ENCODE assay signal across 8 mouse cellular contexts in the genomic region with DNA sequence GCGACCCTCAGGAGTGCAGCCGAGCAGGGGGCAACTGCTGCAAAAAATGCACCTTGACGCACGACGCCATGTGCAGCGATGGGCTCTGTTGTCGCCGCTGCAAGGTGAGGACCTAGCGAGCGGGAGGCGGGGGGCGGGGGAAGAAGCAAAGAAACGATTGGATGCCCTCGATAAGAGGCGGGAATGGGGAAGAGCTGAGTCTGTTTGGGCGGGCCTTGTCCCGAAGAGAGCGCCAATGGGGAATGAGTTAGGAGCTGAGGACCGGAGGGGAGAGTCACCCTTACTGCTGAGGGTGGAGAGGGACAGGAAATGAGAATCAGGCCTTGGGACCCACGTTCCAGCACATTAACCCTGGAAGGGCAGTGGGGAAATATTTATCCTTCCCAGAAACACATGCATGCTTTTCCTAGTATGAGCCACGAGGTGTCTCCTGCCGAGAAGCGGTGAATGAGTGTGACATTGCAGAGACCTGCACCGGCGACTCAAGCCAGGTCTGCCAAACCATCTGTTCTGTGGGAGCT. TPM values are rescaled to one million over a fixed set of nuclear protein-coding genes. Genes with fewer than 3 reads are reported as not detected.
A peak's percentile ranks its signal among the peaks of the same experiment; 100 is the strongest.
DNase-seq lines count a peak whose midpoint lies in the region; ATAC-seq and TF ChIP-seq lines count a peak whose summit lies in the region.

No protein-coding gene starts in this region.

- DNase-seq in CD4-positive helper T cell, adult 2 months (ENCODE audit: low read depth, low spot score), result peak; percentile 40
- peak; percentile 98 for DNase-seq in embryonic facial prominence, embryonic 14.5 days (ENCODE audit: low spot score)
- DNase-seq in heart, embryonic 10.5 days (ENCODE audit: low spot score), result peak; percentile 95
- DNase-seq in kidney, adult 9 months, result peak; percentile 84
- DNase-seq in liver, embryonic 11.5 days (ENCODE audit: low spot score), result peak; percentile 75
- peak; percentile 31 for DNase-seq in thymus, postnatal 0 days (ENCODE audit: low spot score)

- no peaks in the 10 kb centered on the region for H3K79me2 ChIP-seq in myocyte (ENCODE audit: control insufficient read depth, insufficient read depth)

- H3K4me1 ChIP-seq in bone marrow macrophage, adult 2 months (ENCODE audit: control insufficient read depth, insufficient read depth, low read length), result peaks cover 1% of the 10 kb centered on the region; the same call in 1 of the 2 replicates
- peaks cover 20% of the 10 kb centered on the region for H3K4me1 ChIP-seq in embryonic facial prominence, embryonic 14.5 days (ENCODE audit: control insufficient read depth, insufficient read depth, low read length)
- peaks cover 80% of the 10 kb centered on the region for H3K4me1 ChIP-seq in heart, embryonic 10.5 days
- H3K4me1 ChIP-seq in liver, embryonic 11.5 days (replicated peaks; ENCODE audit: control insufficient read depth, insufficient read depth, low read length), result peaks cover 16% of the 10 kb centered on the region

- ATAC-seq in embryonic facial prominence, embryonic 14.5 days (ENCODE audit: low read depth), result peak; percentile 93
- ATAC-seq in liver, embryonic 11.5 days (replicated peaks; ENCODE audit: low FRiP score), result peak; percentile 70

- H3K27me3 ChIP-seq in embryonic facial prominence, embryonic 14.5 days (replicated peaks; ENCODE audit: control insufficient read depth, insufficient read depth, low read length), result peaks cover 6% of the 10 kb centered on the region; the same call in 1 of the 2 replicates
- peaks cover 41% of the 10 kb centered on the region for H3K27me3 ChIP-seq in heart, embryonic 10.5 days (ENCODE audit: insufficient read depth, poor library complexity, severe bottlenecking)
- H3K27me3 ChIP-seq in liver, embryonic 11.5 days (replicated peaks; ENCODE audit: control insufficient read depth, insufficient read depth, low read length), result peaks cover 43% of the 10 kb centered on the region
- H3K27me3 ChIP-seq in myocyte (ENCODE audit: control insufficient read depth, insufficient read depth, insufficient read length), result no peaks in the 10 kb centered on the region

- under 1% methylated on average over 25 of the region's 25 CpGs for WGBS in embryonic facial prominence, embryonic 14.5 days
- 3% methylated on average over 25 of the region's 25 CpGs for WGBS in heart, embryonic 10.5 days
- WGBS in liver, embryonic 11.5 days, result 4% methylated on average over 25 of the region's 25 CpGs

- no peak for TF ChIP-seq POLR2A in bone marrow macrophage, adult 2 months (IDR thresholded peaks at IDR 0.05; ENCODE audit: borderline replicate concordance, low read depth, low read length)
- TF ChIP-seq POLR2A in myocyte (IDR thresholded peaks at IDR 0.05; ENCODE audit: insufficient read length, low read depth), result no peak

- TF ChIP-seq CTCF in bone marrow macrophage, adult 2 months (IDR thresholded peaks at IDR 0.05; ENCODE audit: low read depth, low read length), result peak; percentile 13; the same call in 1 of the 2 replicates

- peak overlapping the region; percentile 72 for H3K9ac ChIP-seq in embryonic facial prominence, embryonic 14.5 days (ENCODE audit: low read depth, low read length)
- peak overlapping the region; percentile 58 for H3K9ac ChIP-seq in liver, embryonic 11.5 days (ENCODE audit: low read depth, low read length)

- no peak overlapping the region for H3K27ac ChIP-seq in bone marrow macrophage, adult 2 months (ENCODE audit: insufficient read depth, low read depth, low read length)
- peak overlapping the region; percentile 91 for H3K27ac ChIP-seq in embryonic facial prominence, embryonic 14.5 days (replicated peaks; ENCODE audit: low read depth, low read length)
- H3K27ac ChIP-seq in heart, embryonic 10.5 days, result peak overlapping the region; percentile 88
- peak overlapping the region; percentile 43; the same call in 1 of the 2 replicates for H3K27ac ChIP-seq in liver, embryonic 11.5 days (ENCODE audit: low read depth, low read length)

- H3K36me3 ChIP-seq in embryonic facial prominence, embryonic 14.5 days (ENCODE audit: control insufficient read depth, insufficient read depth, low read length), result no peaks in the 10 kb centered on the region
- H3K36me3 ChIP-seq in heart, embryonic 10.5 days, result peaks cover 19% of the 10 kb centered on the region
- H3K36me3 ChIP-seq in liver, embryonic 11.5 days (ENCODE audit: control insufficient read depth, insufficient read depth, low read length), result no peaks in the 10 kb centered on the region
- H3K36me3 ChIP-seq in myocyte (ENCODE audit: control insufficient read depth, insufficient read depth), result no peaks in the 10 kb centered on the region

- H3ac ChIP-seq in myocyte (ENCODE audit: control insufficient read depth, insufficient read length), result no peak overlapping the region

- H3K4me3 ChIP-seq in bone marrow macrophage, adult 2 months (ENCODE audit: insufficient read depth, low read length), result peak overlapping the region; percentile 52
- H3K4me3 ChIP-seq in embryonic facial prominence, embryonic 14.5 days (ENCODE audit: low read depth, low read length), result peak overlapping the region; percentile 56
- peak overlapping the region; percentile 72 for H3K4me3 ChIP-seq in heart, embryonic 10.5 days
- H3K4me3 ChIP-seq in liver, embryonic 11.5 days (ENCODE audit: low read depth, low read length), result peak overlapping the region; percentile 55
- peak overlapping the region; percentile 22 for H3K4me3 ChIP-seq in myocyte

- peak overlapping the region; percentile 85 for H3K4me2 ChIP-seq in embryonic facial prominence, embryonic 14.5 days (ENCODE audit: low read depth, low read length)
- peak overlapping the region; percentile 91 for H3K4me2 ChIP-seq in liver, embryonic 11.5 days
- H3K4me2 ChIP-seq in myocyte (ENCODE audit: low read depth), result peak overlapping the region; percentile 100

- H3K9me3 ChIP-seq in embryonic facial prominence, embryonic 14.5 days (ENCODE audit: control insufficient read depth, low read length), result no peaks in the 10 kb centered on the region
- H3K9me3 ChIP-seq in heart, embryonic 10.5 days, result no peaks in the 10 kb centered on the region
- H3K9me3 ChIP-seq in liver, embryonic 11.5 days (ENCODE audit: control insufficient read depth, low read length), result no peaks in the 10 kb centered on the region

TF ChIP-seq in myocyte, 11 proteins besides CTCF, POLR2A, EP300 and RAD21:
- no peak for TF ChIP-seq TCF3 (IDR thresholded peaks at IDR 0.05; ENCODE audit: insufficient read length, low read depth)
- TF ChIP-seq SRF (IDR thresholded peaks at IDR 0.05; ENCODE audit: control insufficient read depth, insufficient read length, low read depth), result peak; percentile 20

RNA-seq across cellular contexts. Expression of a gene that starts 13.4 kb away (rescaled TPM):
- polyA plus RNA-seq in bone marrow macrophage, adult 2 months (2012; ENCODE audit: insufficient read depth, insufficient read length, missing spikeins), result not detected in 2 replicates
- polyA plus RNA-seq in embryonic facial prominence, embryonic 14.5 days (2014; fragmentation: Nextera tagmentation; extraction: Ambion mirVana), result 8.1 and 9.3 TPM in 2 replicates
- polyA plus RNA-seq in heart, embryonic 10.5 days (2016; fragmentation: Nextera tagmentation; extraction: Ambion mirVana), result 6.2 and 7.1 TPM in 2 replicates
- polyA plus RNA-seq in liver, embryonic 11.5 days (2014; fragmentation: Nextera tagmentation; extraction: Ambion mirVana), result 1.4 and 2.0 TPM in 2 replicates
- polyA plus RNA-seq in myocyte (2012; fragmentation: generic; extraction: Trizol), result 0.19 TPM
- 1.4 and 1.7 TPM in 2 replicates for polyA plus RNA-seq in thymus, postnatal 0 days (2015; fragmentation: Nextera tagmentation; extraction: Ambion mirVana)

RNA-seq across cellular contexts. Expression of a gene that starts 44.8 kb away (rescaled TPM):
- polyA plus RNA-seq in bone marrow macrophage, adult 2 months (2012; ENCODE audit: insufficient read depth, insufficient read length, missing spikeins), result not detected in 2 replicates
- 46.0 and 49.6 TPM in 2 replicates for polyA plus RNA-seq in embryonic facial prominence, embryonic 14.5 days (2014; fragmentation: Nextera tagmentation; extraction: Ambion mirVana)
- polyA plus RNA-seq in heart, embryonic 10.5 days (2016; fragmentation: Nextera tagmentation; extraction: Ambion mirVana), result 57.0 and 81.1 TPM in 2 replicates
- 20.8 and 21.7 TPM in 2 replicates for polyA plus RNA-seq in liver, embryonic 11.5 days (2014; fragmentation: Nextera tagmentation; extraction: Ambion mirVana)
- 10.3 TPM for polyA plus RNA-seq in myocyte (2012; fragmentation: generic; extraction: Trizol)
- polyA plus RNA-seq in thymus, postnatal 0 days (2015; fragmentation: Nextera tagmentation; extraction: Ambion mirVana), result 4.8 TPM in 2 replicates

Comparison
In these comparisons a context has a peak if more than half of its experiments do, and no peak if none do; other contexts are left out.
1. DNase-seq: peak in every context shown above with its lines; median percentile 98 in embryonic facial prominence, embryonic 14.5 days; 95 in heart, embryonic 10.5 days; 84 in kidney, adult 9 months; 75 in liver, embryonic 11.5 days; 40 in CD4-positive helper T cell, adult 2 months; 31 in thymus, postnatal 0 days.
2. H3K4me3 ChIP-seq: peak in every context shown above with its lines; median percentile 72 in heart, embryonic 10.5 days; 56 in embryonic facial prominence, embryonic 14.5 days; 55 in liver, embryonic 11.5 days; 52 in bone marrow macrophage, adult 2 months; 22 in myocyte.